Mouse (Mus musculus): ENCODE results near the gene Gpsm2.

DNA sequence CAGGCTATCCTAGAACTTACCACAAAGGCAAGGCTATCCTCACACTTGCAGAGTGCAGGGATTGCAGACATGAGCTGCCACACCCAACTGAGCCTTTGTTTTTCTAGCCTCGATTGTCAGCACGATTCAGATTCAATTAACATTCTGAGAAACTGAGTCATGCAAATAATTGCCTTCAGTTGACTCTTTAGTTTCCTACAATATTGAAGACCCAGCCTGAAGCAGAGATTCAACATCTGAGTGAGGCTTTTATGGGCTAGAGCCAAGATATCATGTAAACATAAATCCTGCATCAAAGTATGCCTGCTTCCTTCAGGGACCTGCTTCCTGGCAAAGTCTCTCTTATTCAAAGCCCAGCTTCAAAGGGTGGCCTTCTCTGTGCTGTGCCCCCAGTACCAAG lies 41.6 kb upstream of the Gpsm2 start:
- no peak for TF ChIP-seq POLR2A (IDR thresholded peaks at IDR 0.05; ENCODE audit: control insufficient read depth, low read depth, low read length)
- no peak for TF ChIP-seq CTCF (IDR thresholded peaks at IDR 0.05; ENCODE audit: control insufficient read depth, insufficient read depth, insufficient replicate concordance, low read depth, low read length)

Measured in testis, adult 2 months (tissue).